Mouse (Mus musculus) urinary bladder, adult 18-20 months (tissue): ENCODE data around the gene Krt25.

Experiments
- DNase-seq, 2 experiments: peaks; one replicate each; pipeline ENCODE4 v3.0.0; 2022; ENCODE audit warnings: low spot score in 2 of 2, mixed read lengths in 2 of 2

Gene Krt25

GRCm38 (mm10) chr11:99276786-99277185, 46.0 kb downstream of the Krt25 start:
- no peak for DNase-seq

GRCm38 (mm10) chr11:99275624-99276023, 47.1 kb downstream of the Krt25 start:
- no peak for DNase-seq

- DNase-seq = no peak
Observed at GRCm38 (mm10) chr11:99272721-99273120, 50.0 kb downstream of the Krt25 start.

GRCm38 (mm10) chr11:99269192-99269591, 53.6 kb downstream of the Krt25 start:
- DNase-seq = no peak

DNA sequence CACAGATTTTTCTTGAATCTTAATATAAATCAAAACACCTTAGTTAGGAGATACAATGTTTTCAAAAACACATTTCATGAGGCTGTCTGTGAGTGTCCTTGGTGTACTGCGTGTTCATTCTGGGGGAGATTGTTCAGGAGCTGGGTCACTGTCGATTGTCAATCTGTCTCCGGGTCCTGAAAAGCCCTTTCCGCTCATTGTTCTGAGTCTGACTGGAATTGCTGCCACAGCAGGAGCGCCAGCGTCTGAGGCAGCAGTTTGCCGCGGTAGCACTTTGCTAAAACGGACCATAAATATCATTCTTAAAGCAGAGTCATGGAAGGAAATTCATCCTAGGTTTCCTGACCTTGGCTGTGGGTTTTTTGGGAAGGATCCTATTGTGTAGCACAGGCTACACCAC, 57.0 kb downstream of the Krt25 start:
- no peak for DNase-seq
